Mouse (Mus musculus) midbrain, embryonic 11.5 days (tissue): Measurements from ENCODE around the gene Ribc2. TPM values are rescaled to one million over a fixed set of nuclear protein-coding genes. Genes with fewer than 3 reads are reported as not detected.

Source experiments
- ATAC-seq: fragments of 200-750 bp; cut with Nextera tagmentation; 2 replicates; pipeline ENCODE4 v1.8.0; 2017; ENCODE audit warnings: moderate TSS enrichment, moderate library complexity; ENCODE audit not compliant: low FRiP score
- DNase-seq: peaks from one replicate; pipeline ENCODE4 v3.0.0; 2015; ENCODE audit warnings: low spot score; ENCODE audit errors: missing footprints
- H3K27ac ChIP-seq: fragments of 300-500 bp; sonication (generic); 2 replicates; pipeline ENCODE4 v1.5.1; 2014; ENCODE audit warnings: low read depth, low read length
- H3K27me3 ChIP-seq: fragments of 300-500 bp; sonication (generic); 2 replicates; pipeline ENCODE4 v1.6.1; 2014; ENCODE audit warnings: mild to moderate bottlenecking, low read length, moderate library complexity, mixed read lengths; ENCODE audit not compliant: control insufficient read depth, insufficient read depth
- H3K36me3 ChIP-seq: fragments of 300-500 bp; sonication (generic); 2 replicates; pipeline ENCODE4 v1.6.1; 2014; ENCODE audit warnings: mild to moderate bottlenecking, low read length, moderate library complexity, mixed read lengths; ENCODE audit not compliant: control insufficient read depth, insufficient read depth
- H3K4me1 ChIP-seq: fragments of 300-500 bp; sonication (generic); 2 replicates; pipeline ENCODE4 v1.6.1; 2014; ENCODE audit warnings: low read length; ENCODE audit not compliant: control insufficient read depth, insufficient read depth
- H3K4me2 ChIP-seq: fragments of 300-500 bp; sonication (generic); 2 replicates; pipeline ENCODE4 v1.6.1; 2014; ENCODE audit warnings: mild to moderate bottlenecking, moderate library complexity
- H3K4me3 ChIP-seq: fragments of 300-500 bp; sonication (generic); 2 replicates; pipeline ENCODE4 v1.5.1; 2014; ENCODE audit warnings: low read depth, low read length
- H3K9ac ChIP-seq: fragments of 300-500 bp; sonication (generic); 2 replicates; pipeline ENCODE4 v1.6.1; 2014; ENCODE audit warnings: low read length
- H3K9me3 ChIP-seq: fragments of 300-500 bp; sonication (generic); 2 replicates; pipeline ENCODE4 v1.6.1; 2016; ENCODE audit warnings: low read length; ENCODE audit not compliant: control insufficient read depth
- WGBS: fragments of 180-500 bp; shearing (Covaris S2); extraction: QIAGEN DNeasy Blood & Tissue Kit; methylation state at CpG from one replicate; pipeline ENCODE4 v1.1.7; 2014; 5-methylcytosine and 5-hydroxymethylcytosine counted together
- polyA plus RNA-seq: library from polyadenylated mRNA; unstranded; fragments of >200 nt; fragmentation: Nextera tagmentation; extraction: Ambion mirVana; gene quantifications from 2 replicates; pipeline ENCODE4 v1.2.1, GENCODE M21; 2014

Gene Ribc2
- 0.44 and 0.82 TPM in 2 replicates for polyA plus RNA-seq

DNA sequence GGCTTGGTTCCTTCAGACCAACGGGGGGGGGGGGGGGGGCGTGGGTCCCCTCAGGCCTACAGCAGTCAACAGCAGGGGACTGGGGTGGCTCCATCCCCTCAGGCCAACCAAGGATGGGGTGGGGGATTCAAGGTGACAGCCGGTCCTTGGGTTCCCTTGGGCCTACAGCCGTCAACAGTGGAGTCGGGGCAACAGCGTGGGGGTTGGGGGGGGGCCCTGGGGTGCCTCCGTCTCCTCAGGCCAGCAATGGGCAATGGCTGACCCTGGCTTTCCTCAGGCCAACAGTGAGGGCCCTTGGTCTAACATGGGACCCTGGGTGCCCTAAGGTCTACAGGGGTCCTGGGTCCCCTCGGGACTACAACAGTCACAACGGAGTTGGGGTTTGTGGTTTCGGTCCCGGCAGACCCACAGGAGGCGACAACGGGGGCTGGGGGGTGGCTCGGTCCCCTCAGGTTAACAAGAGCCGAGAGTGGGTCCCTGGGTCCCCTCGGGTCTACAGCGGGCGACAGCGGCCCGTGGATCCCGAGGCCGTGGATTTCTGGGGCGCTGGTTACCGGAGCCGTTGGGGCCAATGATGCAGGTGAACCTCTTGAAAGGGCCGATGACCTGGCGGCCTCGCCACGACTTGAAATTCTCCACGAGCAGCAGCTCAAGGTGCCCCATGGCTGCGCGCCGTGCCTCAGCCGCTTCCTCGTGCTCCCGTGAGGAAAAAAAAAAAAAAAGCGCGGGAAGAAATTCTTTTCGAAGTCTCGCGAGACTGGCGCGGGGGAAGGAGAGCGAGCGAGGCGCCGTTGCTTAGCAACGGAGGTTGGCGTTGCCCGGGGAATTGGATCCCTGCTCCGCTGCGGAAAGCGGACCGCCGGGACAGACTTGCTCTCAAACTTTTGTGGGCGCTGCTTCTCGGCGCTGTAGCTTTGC, at the start of gene Ribc2, which contains the start of gene Smc1b:
Gene Ribc2 (plus strand): TSS at position 804 of the 918 bp plus-strand sequence.
Gene Smc1b (minus strand): TSS at position 690 of the 918 bp plus-strand sequence.
- ATAC-seq (peak; percentile 46), DNase-seq (peak; percentile 98)
- Histone ChIP-seq H3K27ac (no peak within 1 kb of the TSS), H3K9ac (peak within 1 kb of the TSS; percentile 35), H3K9me3 (no peaks in the 10 kb centered on the region), H3K4me3 (peak within 1 kb of the TSS; percentile 20), H3K27me3 (peaks cover 8% of the 10 kb centered on the region), H3K4me2 (peak within 1 kb of the TSS; percentile 56), H3K36me3 (no peaks in the 10 kb centered on the region), H3K4me1 (0 out of 2 replicates have a peak, but pooled peaks cover 5% of the 10 kb centered on the region)
- WGBS = 30% methylated on average over 55 of the region's 58 CpGs

DNA sequence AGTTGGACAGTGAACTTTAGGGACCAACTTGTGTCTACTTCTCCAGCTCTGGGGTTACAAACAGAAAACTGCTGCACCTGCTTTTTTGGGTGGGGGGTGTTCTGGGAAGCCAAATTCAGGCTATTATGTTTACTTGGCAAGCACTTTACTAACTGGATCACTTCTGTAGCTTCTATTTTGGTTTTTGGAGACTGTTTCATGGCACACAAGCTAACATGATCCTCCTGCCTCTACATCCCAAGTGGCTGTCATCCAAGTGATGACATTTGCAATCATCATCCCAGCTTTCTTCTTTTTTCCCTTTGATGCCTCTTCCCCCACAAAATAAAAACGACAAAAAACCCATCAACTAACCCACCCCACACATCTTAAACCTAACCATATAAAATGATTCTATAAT, 46.2 kb upstream of the Ribc2 start:
- Histone ChIP-seq H3K27ac (no peak overlapping the region), H3K36me3 (no peaks in the 10 kb centered on the region), H3K4me3 (no peak overlapping the region), H3K27me3 (no peaks in the 10 kb centered on the region), H3K4me1 (no peaks in the 10 kb centered on the region), H3K4me2 (no peak overlapping the region), H3K9me3 (no peaks in the 10 kb centered on the region), H3K9ac (no peak overlapping the region)
- 73% methylated on average over 1 of the region's 1 CpGs for WGBS
- no peak for DNase-seq
- ATAC-seq = no peak

DNA sequence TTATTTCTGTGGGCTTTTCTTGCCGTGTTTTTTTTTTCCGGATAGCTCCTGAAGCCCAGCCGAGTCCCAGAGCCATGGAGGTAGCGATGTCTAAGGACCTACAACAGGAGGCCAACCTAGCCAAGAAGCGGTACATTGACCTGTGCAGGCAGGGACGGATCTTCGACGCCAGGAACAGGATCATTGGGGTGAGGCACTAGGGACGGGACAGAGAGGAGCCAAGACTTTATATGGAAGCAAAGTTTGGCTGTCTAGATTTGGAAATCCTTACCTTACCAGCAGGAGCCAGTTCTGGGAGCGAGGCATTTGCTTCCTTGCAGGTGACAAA, 279 bp downstream of the Ribc2 start:
- ATAC-seq = no peak
- no peak for DNase-seq
- H3K9ac ChIP-seq = peak overlapping the region; percentile 35

DNA sequence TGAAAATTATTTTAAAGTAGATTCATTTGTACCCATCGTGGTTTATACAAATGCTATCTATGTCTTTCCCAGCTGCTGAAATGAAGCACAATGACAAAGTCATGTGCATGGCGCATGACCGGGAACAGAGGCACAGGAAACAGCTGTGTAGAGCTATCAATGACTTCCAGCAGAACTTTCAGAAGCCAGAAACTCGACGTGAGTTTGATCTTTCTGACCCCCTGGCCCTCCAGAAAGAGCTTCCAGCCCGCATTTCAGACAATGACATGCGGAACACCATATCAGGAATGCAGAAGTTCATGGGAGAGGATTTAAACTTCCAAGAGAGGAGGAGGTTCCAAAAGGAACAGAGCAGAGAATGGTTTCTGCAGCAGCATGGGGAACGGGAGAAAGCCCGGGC, 3.3 kb downstream of the Ribc2 start:
- Histone ChIP-seq H3K36me3 (no peaks in the 10 kb centered on the region), H3K4me2 (no peak overlapping the region), H3K4me3 (no peak overlapping the region), H3K27me3 (peaks cover 8% of the 10 kb centered on the region), H3K9ac (no peak overlapping the region), H3K4me1 (0 out of 2 replicates have a peak, but pooled peaks cover 5% of the 10 kb centered on the region), H3K27ac (no peak overlapping the region), H3K9me3 (no peaks in the 10 kb centered on the region)
- WGBS = 43% methylated on average over 9 of the region's 9 CpGs
- peak; percentile 41 for DNase-seq
- ATAC-seq = no peak

More for the DNA sequence above, 279 bp downstream of the Ribc2 start:
- Histone ChIP-seq H3K27ac (no peak overlapping the region), H3K9me3 (no peaks in the 10 kb centered on the region), H3K27me3 (peaks cover 8% of the 10 kb centered on the region), H3K36me3 (no peaks in the 10 kb centered on the region), H3K4me2 (peak overlapping the region; percentile 56), H3K4me1 (0 out of 2 replicates have a peak, but pooled peaks cover 5% of the 10 kb centered on the region), H3K4me3 (peak overlapping the region; percentile 20)
- WGBS = 21% methylated on average over 10 of the region's 10 CpGs

DNA sequence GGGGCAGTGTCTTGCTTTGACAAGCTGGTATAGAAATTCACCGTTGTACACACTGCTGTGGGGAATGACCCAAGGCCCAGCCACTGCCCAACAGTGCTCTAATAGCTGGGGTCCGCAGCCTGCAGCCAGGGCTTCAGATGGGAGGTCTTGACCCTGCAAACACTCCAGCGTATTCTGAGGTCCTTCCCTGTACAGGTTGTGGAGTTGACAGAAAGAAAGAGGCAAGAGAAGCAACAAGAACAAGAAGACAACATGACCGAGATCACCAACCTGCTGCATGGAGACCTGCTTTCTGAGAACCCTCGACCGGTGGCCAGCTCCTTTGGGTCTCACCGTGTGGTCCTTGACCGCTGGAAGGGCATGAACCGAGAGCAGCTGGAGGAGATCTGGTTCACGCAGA, 9.4 kb downstream of the Ribc2 start:
- Histone ChIP-seq H3K9ac (no peak overlapping the region), H3K9me3 (no peaks in the 10 kb centered on the region), H3K27me3 (no peaks in the 10 kb centered on the region), H3K4me1 (no peaks in the 10 kb centered on the region), H3K4me2 (no peak overlapping the region), H3K27ac (no peak overlapping the region), H3K4me3 (no peak overlapping the region), H3K36me3 (no peaks in the 10 kb centered on the region)
- no peak for ATAC-seq
- 92% methylated on average over 10 of the region's 10 CpGs for WGBS
- DNase-seq = peak; percentile 51

DNA sequence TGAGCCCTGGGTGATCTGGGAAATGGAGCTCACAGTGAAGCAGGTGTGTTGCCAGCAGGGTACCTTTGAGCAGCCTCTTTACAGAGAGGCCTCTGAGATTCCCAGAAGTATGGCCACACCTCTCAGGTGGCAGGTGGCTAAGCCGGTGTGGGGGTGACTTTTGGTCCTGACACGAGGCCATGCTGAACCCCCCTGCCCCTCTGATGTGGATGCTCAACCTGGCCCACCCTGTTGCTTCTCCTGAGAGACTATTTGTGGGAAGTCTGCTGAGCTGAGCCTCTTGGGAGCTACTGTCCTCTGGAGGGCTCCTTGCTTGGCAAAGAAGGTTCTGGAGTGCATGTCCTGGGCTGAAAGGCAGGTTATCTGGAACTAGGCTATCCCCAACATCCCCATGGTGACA, 10.6 kb downstream of the Ribc2 start:
- Histone ChIP-seq H3K4me1 (no peaks in the 10 kb centered on the region), H3K9me3 (no peaks in the 10 kb centered on the region), H3K4me3 (no peak overlapping the region), H3K27ac (no peak overlapping the region), H3K4me2 (no peak overlapping the region), H3K36me3 (no peaks in the 10 kb centered on the region), H3K9ac (no peak overlapping the region), H3K27me3 (no peaks in the 10 kb centered on the region)
- DNase-seq (peak; percentile 17), ATAC-seq (no peak)
- 74% methylated on average over 2 of the region's 2 CpGs for WGBS

DNA sequence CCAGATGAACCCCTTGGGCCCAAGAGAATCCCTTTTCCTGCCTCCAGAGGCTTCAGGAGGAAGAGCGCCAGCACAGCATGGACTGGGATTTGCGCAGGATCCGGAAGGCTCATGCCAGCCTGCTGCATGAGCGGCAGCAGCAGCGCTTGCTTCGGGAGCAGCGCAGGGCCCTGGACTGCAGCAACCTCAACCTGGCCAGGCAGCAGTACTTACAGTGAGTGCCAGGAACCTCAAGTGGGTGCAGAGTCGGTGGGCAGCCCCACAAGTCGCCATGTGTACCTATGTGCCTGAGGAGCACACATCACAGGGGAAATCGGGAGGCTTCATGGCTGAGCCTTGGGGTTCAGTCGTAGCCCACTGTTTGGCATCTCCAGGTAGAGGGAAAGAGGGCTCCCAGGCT, 11.3 kb downstream of the Ribc2 start:
- ATAC-seq = no peak
- 92% methylated on average over 11 of the region's 11 CpGs for WGBS
- H3K36me3 ChIP-seq = no peaks in the 10 kb centered on the region
- H3K9me3 ChIP-seq = no peaks in the 10 kb centered on the region
- no peak overlapping the region for H3K4me3 ChIP-seq
- no peaks in the 10 kb centered on the region for H3K4me1 ChIP-seq
- no peak overlapping the region for H3K4me2 ChIP-seq
- DNase-seq = no peak
- H3K27ac ChIP-seq = no peak overlapping the region
- H3K27me3 ChIP-seq = no peaks in the 10 kb centered on the region
- H3K9ac ChIP-seq = no peak overlapping the region

DNA sequence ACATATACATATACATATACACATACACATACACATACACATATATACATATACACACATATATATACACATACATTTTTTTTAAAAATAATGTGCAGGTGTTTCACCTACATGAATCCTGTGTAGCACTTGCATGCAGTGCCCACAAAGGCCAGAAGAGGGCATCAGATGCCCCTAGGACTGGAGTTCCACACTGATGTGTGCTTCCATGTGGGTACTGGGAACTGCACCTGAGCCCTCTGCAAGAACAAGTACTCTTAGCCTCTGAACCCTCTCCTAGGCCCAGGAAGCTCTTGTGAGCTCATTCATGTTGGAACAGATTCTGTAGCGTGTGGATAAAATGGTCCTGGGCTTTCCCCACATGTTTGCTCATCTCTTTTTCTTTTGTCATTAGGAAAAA, 11.9 kb downstream of the Ribc2 start:
- H3K36me3 ChIP-seq = no peaks in the 10 kb centered on the region
- WGBS = 96% methylated on average over 1 of the region's 1 CpGs
- no peak overlapping the region for H3K9ac ChIP-seq
- no peak overlapping the region for H3K27ac ChIP-seq
- no peak overlapping the region for H3K4me3 ChIP-seq
- H3K4me1 ChIP-seq = no peaks in the 10 kb centered on the region
- H3K27me3 ChIP-seq = no peaks in the 10 kb centered on the region
- ATAC-seq = no peak
- no peak overlapping the region for H3K4me2 ChIP-seq
- peak; percentile 35 for DNase-seq
- no peaks in the 10 kb centered on the region for H3K9me3 ChIP-seq

DNA sequence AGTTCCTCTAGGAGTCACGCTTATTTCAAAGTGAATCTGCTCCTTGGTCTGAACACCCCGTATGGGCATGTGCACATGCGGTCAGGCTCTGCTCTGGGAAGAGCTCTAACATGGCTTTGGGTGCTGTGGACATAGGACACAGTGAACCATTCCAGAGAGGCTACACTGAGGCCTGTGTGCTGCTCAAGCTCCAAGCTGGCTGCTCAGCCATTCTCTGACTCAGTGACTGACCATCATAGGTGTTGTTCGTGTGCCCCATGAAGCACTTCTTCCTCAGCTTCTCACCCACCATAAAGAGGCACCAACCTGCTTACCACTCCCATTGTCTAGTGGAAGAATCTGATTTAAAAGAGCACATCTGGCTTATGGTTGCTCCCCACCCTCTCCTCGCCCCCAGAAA, 12.4 kb downstream of the Ribc2 start:
- H3K27me3 ChIP-seq = no peaks in the 10 kb centered on the region
- WGBS = 86% methylated on average over 5 of the region's 5 CpGs
- H3K9me3 ChIP-seq = no peaks in the 10 kb centered on the region
- H3K36me3 ChIP-seq = no peaks in the 10 kb centered on the region
- no peak overlapping the region for H3K4me2 ChIP-seq
- no peaks in the 10 kb centered on the region for H3K4me1 ChIP-seq
- peak; percentile 57 for DNase-seq
- H3K9ac ChIP-seq = no peak overlapping the region
- no peak overlapping the region for H3K27ac ChIP-seq
- no peak overlapping the region for H3K4me3 ChIP-seq
- ATAC-seq = no peak
